In the genomic region with DNA sequence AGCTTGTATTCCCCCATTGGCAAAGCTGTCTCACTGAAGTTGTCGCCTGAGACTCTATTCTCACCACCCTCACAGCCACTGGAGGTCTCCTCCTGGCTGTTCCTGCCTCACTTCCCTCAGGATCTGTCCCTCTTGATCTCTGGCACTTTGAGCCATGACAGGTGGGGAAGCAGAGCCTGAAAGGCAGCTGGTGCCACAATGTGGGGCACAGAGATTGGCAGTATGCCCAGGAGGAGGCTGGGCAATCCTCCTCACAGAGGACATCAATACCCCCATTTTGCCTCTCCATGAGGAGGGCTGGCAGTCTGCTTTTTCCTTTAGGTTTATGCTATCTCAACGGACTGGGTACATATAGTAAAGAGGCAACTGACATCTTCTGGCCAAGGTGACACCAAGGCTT, we compare ENCODE assay signal across 14 mouse cellular contexts.
DNase-seq lines count a peak whose midpoint lies in the region; ATAC-seq and TF ChIP-seq lines count a peak whose summit lies in the region.
"Had no signal": no experiment of that assay in that cellular context is flagged by ENCODE, and none has a peak within 500 bp of the region (broad histone marks: within the 10 kb centered on the region; RNA-seq: fewer than 3 reads in every experiment).

No protein-coding gene starts in this region.

- no peak for TF ChIP-seq CTCF in cerebellum, adult 2 months (IDR thresholded peaks at IDR 0.05; ENCODE audit: borderline replicate concordance, insufficient read depth, low read depth, low read length)
- TF ChIP-seq CTCF in thymus, adult 2 months (IDR thresholded peaks at IDR 0.05; ENCODE audit: borderline replicate concordance, control insufficient read depth, extremely low read depth, insufficient read depth, low read length, poor library complexity) = no peak

- 79% methylated on average over 2 of the region's 2 CpGs for WGBS in forebrain, embryonic 12.5 days
- 76% methylated on average over 2 of the region's 2 CpGs for WGBS in forebrain, embryonic 11.5 days
- 69% methylated on average over 2 of the region's 2 CpGs for WGBS in limb, embryonic 15.5 days
- 72% methylated on average over 2 of the region's 2 CpGs for WGBS in limb, embryonic 10.5 days
- 7% methylated on average over 2 of the region's 2 CpGs for WGBS in cerebellum, adult 2 months
- 42% methylated on average over 2 of the region's 2 CpGs for WGBS in forebrain, embryonic 16.5 days
- 86% methylated on average over 2 of the region's 2 CpGs for WGBS in thymus, adult 2 months

- H3K27me3 ChIP-seq in forebrain, embryonic 12.5 days = no peaks in the 10 kb centered on the region
- H3K27me3 ChIP-seq in forebrain, embryonic 11.5 days (ENCODE audit: control insufficient read depth, insufficient read depth, low read length) = no peaks in the 10 kb centered on the region
- H3K27me3 ChIP-seq in limb, embryonic 15.5 days = no peaks in the 10 kb centered on the region
- H3K27me3 ChIP-seq in limb, embryonic 10.5 days (ENCODE audit: low read depth, poor library complexity, severe bottlenecking) = no peaks in the 10 kb centered on the region
- no peaks in the 10 kb centered on the region for H3K27me3 ChIP-seq in cerebellum, adult 2 months (ENCODE audit: control insufficient read depth, insufficient read depth, low read length)
- H3K27me3 ChIP-seq in forebrain, embryonic 16.5 days (replicated peaks; ENCODE audit: control insufficient read depth, insufficient read depth, low read length) = no peaks in the 10 kb centered on the region
- H3K27me3 ChIP-seq in thymus, adult 2 months (ENCODE audit: control insufficient read depth, insufficient read depth, low read length) = no peaks in the 10 kb centered on the region
- H3K27me3 ChIP-seq: neural tube, embryonic 15.5 days had no signal

- H3K4me1 ChIP-seq in forebrain, embryonic 12.5 days = no peaks in the 10 kb centered on the region
- no peaks in the 10 kb centered on the region for H3K4me1 ChIP-seq in forebrain, embryonic 11.5 days (replicated peaks; ENCODE audit: control insufficient read depth, insufficient read depth, low read length)
- H3K4me1 ChIP-seq in limb, embryonic 15.5 days = no peaks in the 10 kb centered on the region
- H3K4me1 ChIP-seq in limb, embryonic 10.5 days = no peaks in the 10 kb centered on the region
- H3K4me1 ChIP-seq in cerebellum, adult 2 months (ENCODE audit: control insufficient read depth, insufficient read depth, low read length) = peaks cover 6% of the 10 kb centered on the region; the same call in 1 of the 2 replicates
- H3K4me1 ChIP-seq in forebrain, embryonic 16.5 days (replicated peaks; ENCODE audit: control insufficient read depth, insufficient read depth, low read length) = 0 out of 2 replicates have a peak, but pooled peaks cover 4% of the 10 kb centered on the region
- H3K4me1 ChIP-seq in thymus, adult 2 months (replicated peaks; ENCODE audit: control insufficient read depth, insufficient read depth, low read length) = no peaks in the 10 kb centered on the region
- H3K4me1 ChIP-seq: neural tube, embryonic 15.5 days had no signal

- no peak for DNase-seq in forebrain, embryonic 11.5 days (ENCODE audit: low spot score)
- DNase-seq in limb, embryonic 10.5 days (ENCODE audit: low spot score) = no peak
- DNase-seq in cerebellum, adult 2 months = peak; percentile 39 to 57
- DNase-seq in spleen, postnatal 36 days (ENCODE audit: low spot score in 2 of 2) = no peak
- DNase-seq in thymus, adult 2 months = no peak
- DNase-seq: heart, adult 18-20 months; layer of hippocampus, adult 9-11 months; lung, adult 2 months; spleen, adult 18-20 months; thymus, postnatal 25 days had no signal

- no peak overlapping the region for H3K4me3 ChIP-seq in forebrain, embryonic 12.5 days (replicated peaks)
- H3K4me3 ChIP-seq in forebrain, embryonic 11.5 days (ENCODE audit: low read depth, low read length) = no peak overlapping the region
- H3K4me3 ChIP-seq in limb, embryonic 15.5 days = no peak overlapping the region
- H3K4me3 ChIP-seq in limb, embryonic 10.5 days = no peak overlapping the region
- H3K4me3 ChIP-seq in cerebellum, adult 2 months (replicated peaks; ENCODE audit: insufficient read depth, low read depth, low read length) = no peak overlapping the region
- H3K4me3 ChIP-seq in forebrain, embryonic 16.5 days (replicated peaks; ENCODE audit: low read length) = no peak overlapping the region
- no peak overlapping the region for H3K4me3 ChIP-seq in thymus, adult 2 months (ENCODE audit: control insufficient read depth, insufficient read depth, low read length)
- H3K4me3 ChIP-seq: neural tube, embryonic 15.5 days had no signal

- H3K9ac ChIP-seq in forebrain, embryonic 12.5 days = no peak overlapping the region
- H3K9ac ChIP-seq in forebrain, embryonic 11.5 days (ENCODE audit: low read length) = no peak overlapping the region
- no peak overlapping the region for H3K9ac ChIP-seq in limb, embryonic 15.5 days
- no peak overlapping the region for H3K9ac ChIP-seq in forebrain, embryonic 16.5 days (replicated peaks; ENCODE audit: low read depth, low read length)
- H3K9ac ChIP-seq: neural tube, embryonic 15.5 days had no signal

- no peak for TF ChIP-seq POLR2A in cerebellum, adult 2 months (IDR thresholded peaks at IDR 0.05; ENCODE audit: borderline replicate concordance, insufficient read depth, low read length)
- no peak for TF ChIP-seq POLR2A in thymus, adult 2 months (IDR thresholded peaks at IDR 0.05; ENCODE audit: control insufficient read depth, extremely low read depth, insufficient read depth, low read length, poor library complexity)

- no peak overlapping the region for H3K27ac ChIP-seq in forebrain, embryonic 12.5 days
- no peak overlapping the region for H3K27ac ChIP-seq in forebrain, embryonic 11.5 days (ENCODE audit: low read depth, low read length)
- no peak overlapping the region for H3K27ac ChIP-seq in limb, embryonic 15.5 days
- no peak overlapping the region for H3K27ac ChIP-seq in limb, embryonic 10.5 days
- no peak overlapping the region for H3K27ac ChIP-seq in cerebellum, adult 2 months (ENCODE audit: insufficient read depth, low read length)
- H3K27ac ChIP-seq in forebrain, embryonic 16.5 days (ENCODE audit: low read length) = no peak overlapping the region
- H3K27ac ChIP-seq in thymus, adult 2 months (ENCODE audit: control insufficient read depth, insufficient read depth, low read length) = no peak overlapping the region
- H3K27ac ChIP-seq: neural tube, embryonic 15.5 days had no signal

- H3K4me2 ChIP-seq in forebrain, embryonic 12.5 days = no peak overlapping the region
- no peak overlapping the region for H3K4me2 ChIP-seq in forebrain, embryonic 11.5 days (ENCODE audit: low read depth, low read length, severe bottlenecking)
- no peak overlapping the region for H3K4me2 ChIP-seq in limb, embryonic 15.5 days
- H3K4me2 ChIP-seq in forebrain, embryonic 16.5 days (ENCODE audit: low read length) = no peak overlapping the region
- H3K4me2 ChIP-seq: neural tube, embryonic 15.5 days had no signal

- no peaks in the 10 kb centered on the region for H3K36me3 ChIP-seq in forebrain, embryonic 12.5 days (replicated peaks)
- no peaks in the 10 kb centered on the region for H3K36me3 ChIP-seq in forebrain, embryonic 11.5 days (ENCODE audit: control insufficient read depth, insufficient read depth, low read length)
- no peaks in the 10 kb centered on the region for H3K36me3 ChIP-seq in limb, embryonic 15.5 days
- no peaks in the 10 kb centered on the region for H3K36me3 ChIP-seq in limb, embryonic 10.5 days
- no peaks in the 10 kb centered on the region for H3K36me3 ChIP-seq in forebrain, embryonic 16.5 days (ENCODE audit: control insufficient read depth, insufficient read depth)
- H3K36me3 ChIP-seq in thymus, adult 2 months (ENCODE audit: control insufficient read depth, insufficient read depth, low read length) = no peaks in the 10 kb centered on the region
- H3K36me3 ChIP-seq: neural tube, embryonic 15.5 days had no signal

- ATAC-seq in forebrain, embryonic 12.5 days (ENCODE audit: low FRiP score) = peak; percentile 30; the same call in 1 of the 2 replicates
- ATAC-seq in forebrain, embryonic 11.5 days (replicated peaks; ENCODE audit: low FRiP score) = no peak
- ATAC-seq in limb, embryonic 15.5 days (ENCODE audit: insufficient number of reproducible peaks, low FRiP score, low TSS enrichment, low read depth) = 0 out of 2 replicates have a peak, but pooled peaks have one; percentile 44
- ATAC-seq in forebrain, embryonic 16.5 days = peak; percentile 47; the same call in 1 of the 2 replicates

- no peaks in the 10 kb centered on the region for H3K9me3 ChIP-seq in forebrain, embryonic 12.5 days
- no peaks in the 10 kb centered on the region for H3K9me3 ChIP-seq in forebrain, embryonic 11.5 days (ENCODE audit: control insufficient read depth, low read length)
- H3K9me3 ChIP-seq in limb, embryonic 15.5 days = no peaks in the 10 kb centered on the region
- H3K9me3 ChIP-seq in limb, embryonic 10.5 days (replicated peaks) = no peaks in the 10 kb centered on the region
- no peaks in the 10 kb centered on the region for H3K9me3 ChIP-seq in forebrain, embryonic 16.5 days (ENCODE audit: control insufficient read depth, low read length)
- H3K9me3 ChIP-seq: neural tube, embryonic 15.5 days had no signal

Comparison
In these comparisons a context has a peak if more than half of its experiments do, and no peak if none do; other contexts are left out.
1. DNase-seq: peak in cerebellum, adult 2 months (2 of 2); none in forebrain, embryonic 11.5 days (single experiment), limb, embryonic 10.5 days (single experiment), spleen, postnatal 36 days (0 of 2) and thymus, adult 2 months (single experiment).